Mouse (Mus musculus): ENCODE measurements around the gene Olfr1286.

The Olfr1286 gene

GRCm38 (mm10) chr2:111422931-111423330 lies at the start of gene Olfr1286:
Gene Olfr1286, minus strand, starts transcription at chr2:111423115.
- no peak for DNase-seq (ENCODE audit: low spot score)

- no peak for DNase-seq (ENCODE audit: low spot score)
Measured at GRCm38 (mm10) chr2:111448842-111449241, 25.9 kb upstream of the Olfr1286 start, which contains the start of gene Olfr1287. Gene Olfr1287, plus strand, starts transcription at chr2:111449142.

GRCm38 (mm10) chr2:111375222-111375621 lies 47.7 kb downstream of the Olfr1286 start, which contains the start of gene Olfr1284:
Gene Olfr1284, plus strand, starts transcription at chr2:111375522.
- DNase-seq (ENCODE audit: low spot score): no peak
